Mouse (Mus musculus) erythroblast, embryonic 14.5 days (primary cell): ENCODE data around the gene Syce3.

ENCODE experiments used
- GATA1 ChIP-seq: IDR thresholded peaks from 2 replicates; pipeline ENCODE4 v1.6.1; 2012; ENCODE audit warnings: low read length, inconsistent platforms, mixed read lengths
- TAL1 ChIP-seq: IDR thresholded peaks from 3 replicates; pipeline ENCODE4 v1.6.1; 2012; ENCODE audit warnings: low read length, inconsistent platforms, mixed read lengths

GRCm38 (mm10) chr15:89399716-89400115, 10.6 kb downstream of the Syce3 start:
- TF ChIP-seq TAL1 (no peak), GATA1 (no peak)
